Mouse (Mus musculus): ENCODE data around the gene Hist1h2be.
"Not testable (repeated sequence)": the region's sequence is repeated elsewhere in the genome, so short reads cannot be mapped to it uniquely, and the experiment has no call there.

The Hist1h2be gene

DNA sequence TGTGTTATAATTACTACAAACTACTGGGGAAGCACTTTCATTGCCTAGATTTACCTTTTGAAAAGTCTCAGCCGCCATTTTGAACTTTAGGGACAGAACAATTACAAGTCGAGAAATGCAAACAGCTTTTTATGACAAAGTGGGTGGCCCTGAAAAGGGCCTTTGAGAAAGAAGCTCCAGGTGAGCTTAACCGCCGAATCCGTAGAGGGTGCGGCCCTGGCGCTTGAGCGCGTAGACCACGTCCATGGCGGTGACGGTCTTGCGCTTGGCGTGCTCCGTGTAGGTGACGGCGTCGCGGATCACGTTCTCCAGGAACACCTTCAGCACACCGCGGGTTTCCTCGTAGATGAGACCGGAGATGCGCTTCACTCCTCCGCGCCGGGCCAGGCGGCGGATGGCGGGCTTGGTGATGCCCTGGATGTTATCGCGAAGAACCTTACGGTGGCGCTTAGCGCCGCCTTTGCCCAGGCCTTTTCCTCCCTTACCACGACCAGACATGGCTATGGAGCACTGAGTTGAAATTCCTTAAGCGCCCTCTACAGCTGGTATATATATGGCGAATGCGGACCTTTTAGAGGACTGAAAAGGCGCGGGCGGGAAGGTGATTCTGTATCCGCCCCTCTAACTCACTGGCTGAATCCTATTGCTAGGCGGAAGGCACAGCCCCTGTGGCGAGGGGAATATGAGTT is 69.6 kb downstream of the Hist1h2be start, which contains the start of gene Hist1h4f:
Gene Hist1h4f, minus strand, starts transcription at position 503 of the 689 bp plus-strand sequence.
- DNase-seq (ENCODE audit: low spot score in 2 of 2), result peak; percentile 92 to 97

DNA sequence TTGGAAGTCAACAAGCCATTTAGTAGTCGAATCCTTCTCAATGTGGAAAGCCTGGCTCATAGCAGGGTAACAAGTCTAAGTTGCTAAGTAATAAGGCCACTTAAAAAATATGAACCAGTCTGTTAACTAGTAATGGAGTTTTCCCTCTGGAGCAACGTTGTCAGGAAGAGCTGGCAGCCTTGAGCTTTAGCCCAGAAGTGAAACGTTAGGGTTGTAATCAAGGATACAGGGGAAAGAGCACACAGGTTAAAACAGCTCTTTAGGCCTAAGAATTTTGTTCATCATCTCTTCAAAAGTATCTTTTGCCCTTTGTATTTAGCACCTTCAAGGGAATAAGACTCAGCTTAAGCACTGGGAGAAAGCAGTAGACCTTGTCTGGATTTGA is 70.2 kb downstream of the Hist1h2be start:
- DNase-seq (ENCODE audit: low spot score in 2 of 2), result peak; percentile 23 to 36

DNA sequence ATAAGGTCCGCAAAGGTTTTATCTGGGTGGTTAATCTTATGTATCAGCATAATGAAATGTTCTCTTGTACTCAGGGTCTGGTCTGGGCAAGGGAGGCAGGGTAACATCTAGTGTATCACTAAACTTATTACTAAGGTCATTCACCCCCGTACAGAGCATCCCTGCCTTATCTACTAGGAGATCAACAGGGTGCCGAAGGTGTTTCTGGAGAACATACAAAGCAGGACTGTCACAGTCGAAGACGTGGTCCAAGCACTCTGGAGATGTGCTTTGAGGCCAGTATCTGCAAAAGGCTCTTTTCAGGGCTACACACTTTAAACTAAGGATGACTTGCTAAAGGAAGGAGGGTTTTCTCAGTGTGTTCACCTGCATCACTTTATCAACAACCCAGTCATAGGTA is 74.2 kb downstream of the Hist1h2be start:
- DNase-seq (ENCODE audit: low spot score in 2 of 2), result peak in 1 of 2 experiments; percentile 17

DNA sequence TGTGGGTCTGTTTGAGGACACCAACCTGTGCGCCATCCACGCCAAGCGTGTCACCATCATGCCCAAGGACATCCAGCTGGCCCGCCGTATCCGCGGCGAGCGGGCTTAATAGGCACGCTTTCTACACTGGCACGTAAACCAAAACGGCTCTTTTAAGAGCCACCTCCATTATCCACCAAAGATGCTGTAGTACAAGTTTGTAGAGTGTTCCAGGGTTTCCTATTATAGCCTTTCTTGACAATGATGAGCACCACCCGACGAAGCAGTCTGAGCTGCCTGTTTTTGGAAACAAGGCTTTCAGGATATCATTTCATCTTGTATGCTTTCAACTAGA is 76.2 kb downstream of the Hist1h2be start:
- DNase-seq (ENCODE audit: low spot score in 2 of 2), result peak in 1 of 2 experiments; percentile 63

DNA sequence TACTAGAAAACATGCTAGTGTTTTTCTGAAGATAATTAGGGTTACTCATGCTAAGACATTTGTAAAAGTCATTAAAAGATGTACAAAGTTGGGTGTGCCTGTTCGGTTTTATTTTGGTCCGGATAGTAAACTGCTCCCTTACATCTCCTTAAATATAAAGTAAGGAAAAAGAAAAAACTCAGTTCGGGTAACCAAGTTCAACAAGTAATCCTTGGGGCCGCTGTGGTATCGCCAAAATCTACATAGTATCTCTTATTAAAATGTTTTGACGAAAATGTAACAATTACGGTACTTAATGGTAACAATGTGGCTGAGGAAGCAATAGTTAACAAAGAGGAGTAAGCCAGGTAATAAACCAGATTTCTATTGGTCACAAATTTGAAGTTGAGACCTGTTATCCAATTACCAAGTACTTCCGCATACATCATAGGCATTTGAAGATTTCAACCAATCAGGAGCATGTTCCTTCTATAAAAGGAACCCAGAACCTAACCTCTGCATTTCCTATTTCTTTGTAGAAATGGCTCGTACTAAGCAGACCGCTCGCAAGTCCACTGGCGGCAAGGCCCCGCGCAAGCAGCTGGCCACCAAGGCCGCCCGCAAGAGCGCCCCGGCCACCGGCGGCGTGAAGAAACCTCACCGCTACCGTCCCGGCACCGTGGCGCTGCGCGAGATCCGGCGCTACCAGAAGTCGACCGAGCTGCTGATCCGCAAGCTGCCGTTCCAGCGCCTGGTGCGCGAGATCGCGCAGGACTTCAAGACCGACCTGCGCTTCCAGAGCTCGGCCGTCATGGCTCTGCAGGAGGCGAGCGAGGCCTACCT is 76.7 kb downstream of the Hist1h2be start, which contains the start of gene Hist1h3f:
Gene Hist1h3f, plus strand, starts transcription at position 88 of the 822 bp plus-strand sequence.
- peak; percentile 81 to 87 for DNase-seq (ENCODE audit: low spot score in 2 of 2)

DNA sequence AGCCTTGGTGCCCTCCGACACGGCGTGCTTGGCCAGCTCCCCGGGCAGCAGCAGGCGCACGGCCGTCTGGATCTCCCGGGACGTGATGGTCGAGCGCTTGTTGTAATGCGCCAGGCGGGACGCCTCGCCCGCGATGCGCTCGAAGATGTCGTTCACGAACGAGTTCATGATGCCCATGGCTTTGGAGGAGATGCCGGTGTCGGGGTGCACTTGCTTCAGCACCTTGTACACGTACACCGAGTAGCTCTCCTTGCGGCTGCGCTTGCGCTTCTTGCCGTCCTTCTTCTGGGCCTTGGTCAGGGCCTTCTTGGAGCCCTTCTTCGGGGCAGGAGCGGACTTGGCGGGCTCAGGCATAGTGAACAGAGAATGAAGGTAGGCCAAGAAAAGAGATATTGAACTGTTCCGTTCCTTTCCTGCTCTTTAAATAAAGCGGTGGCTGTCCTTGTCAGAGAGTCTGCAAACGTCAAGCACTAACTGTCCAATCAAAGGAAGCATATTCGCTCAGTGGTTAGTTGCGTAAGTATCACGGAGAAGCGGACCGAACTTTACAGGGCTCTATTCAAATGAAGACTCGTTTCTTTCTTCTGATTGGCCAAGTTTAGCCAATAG is 77.8 kb downstream of the Hist1h2be start, which contains the start of gene Hist1h2bh:
Gene Hist1h2bh, minus strand, starts transcription at position 394 of the 609 bp plus-strand sequence.
- DNase-seq (ENCODE audit: low spot score in 2 of 2), result peak; percentile 78 to 87

DNA sequence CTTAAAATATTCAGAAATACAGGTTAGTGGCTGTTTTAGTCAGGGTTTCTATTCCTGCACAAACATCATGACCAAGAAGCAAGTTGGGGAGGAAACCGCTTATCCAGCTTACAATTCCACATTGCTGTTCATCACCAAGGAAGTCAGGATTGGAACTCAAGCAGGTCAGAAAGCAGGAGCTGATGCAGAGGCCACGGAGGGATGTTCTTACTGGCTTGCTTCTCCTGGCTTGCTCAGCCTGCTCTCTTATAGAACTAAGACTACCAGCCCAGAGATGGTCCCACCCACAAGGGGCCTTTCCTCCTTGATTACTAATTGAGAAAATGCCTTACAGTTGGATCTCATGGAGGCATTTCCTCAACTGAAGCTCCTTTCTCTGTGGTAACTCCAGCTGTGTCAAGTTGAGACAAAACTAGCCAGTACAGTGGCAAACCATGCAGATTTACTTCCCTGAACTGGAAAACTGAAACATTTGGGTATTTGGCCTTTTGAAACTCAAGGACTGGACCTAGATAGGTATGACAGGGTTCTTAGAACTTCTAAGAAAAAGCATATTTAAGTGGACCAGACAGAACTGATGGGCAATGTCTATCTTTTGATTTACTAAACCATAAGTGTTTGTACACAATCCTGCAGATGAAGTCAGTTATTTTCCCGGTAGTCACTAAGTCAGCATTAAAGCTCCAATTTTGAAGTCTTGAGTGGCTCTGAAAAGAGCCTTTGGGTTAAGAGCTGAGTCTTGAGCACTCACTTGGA is 78.5 kb downstream of the Hist1h2be start:
- peak in 1 of 2 experiments; percentile 54 for DNase-seq (ENCODE audit: low spot score in 2 of 2)

DNA sequence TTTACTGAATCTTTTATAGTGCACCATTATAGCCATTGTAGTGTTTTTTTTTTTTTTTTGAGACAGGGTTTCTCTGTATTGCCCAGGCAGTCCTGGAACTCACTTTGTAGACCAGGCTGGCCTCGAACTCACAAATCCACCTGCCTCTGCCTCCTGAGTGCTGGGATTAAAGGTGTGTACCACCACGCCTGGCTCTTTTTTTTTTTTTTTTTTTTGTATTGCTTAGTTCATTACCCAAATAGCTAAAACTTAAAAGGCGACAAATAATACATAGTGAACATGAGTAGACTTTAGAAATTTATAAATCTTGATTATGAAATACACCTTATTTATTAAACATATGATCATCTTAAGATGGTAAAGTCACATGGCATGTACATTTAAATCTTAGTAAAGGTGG is 79.4 kb downstream of the Hist1h2be start:
- DNase-seq (ENCODE audit: low spot score in 2 of 2), result no peak

DNA sequence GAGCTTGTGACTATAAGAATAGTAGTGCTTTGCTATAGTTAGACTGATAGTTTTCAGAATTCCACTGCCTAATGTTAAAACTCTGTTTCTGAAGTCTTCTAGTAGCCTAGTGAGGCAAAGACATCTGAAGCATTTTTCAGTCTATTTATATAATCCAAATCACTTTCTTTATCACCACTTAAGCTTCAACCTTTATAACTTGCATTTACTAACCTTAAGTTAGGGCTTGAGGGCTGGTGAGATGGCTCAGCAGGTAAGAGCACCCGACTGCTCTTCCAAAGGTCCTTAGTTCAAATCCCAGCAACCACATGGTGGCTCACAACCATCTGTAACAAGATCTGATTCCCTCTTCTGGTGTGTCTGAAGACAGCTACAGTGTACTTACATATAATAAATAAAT is 81.1 kb downstream of the Hist1h2be start:
- DNase-seq (ENCODE audit: low spot score in 2 of 2), result not testable (repeated sequence)

DNA sequence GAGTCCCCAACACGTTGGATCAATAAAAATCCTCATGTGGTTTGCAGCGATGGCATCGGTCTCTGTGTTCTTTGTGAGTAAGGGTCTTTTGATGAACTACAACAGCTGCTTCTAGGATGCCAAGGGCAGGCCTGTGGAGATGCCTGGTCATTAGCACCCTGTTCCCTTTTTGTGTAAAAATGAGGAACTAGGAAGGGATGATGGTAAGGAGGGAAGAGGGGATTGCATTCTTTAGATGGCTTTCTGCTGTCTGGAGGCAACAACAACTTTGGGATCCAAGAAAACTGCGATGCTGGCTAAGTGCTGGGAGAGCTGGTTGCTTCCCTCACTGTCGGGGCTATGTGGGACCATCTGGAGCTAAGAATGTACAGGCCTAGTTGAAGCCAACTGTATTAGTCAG is 82.7 kb downstream of the Hist1h2be start:
- DNase-seq (ENCODE audit: low spot score in 2 of 2), result no peak

DNA sequence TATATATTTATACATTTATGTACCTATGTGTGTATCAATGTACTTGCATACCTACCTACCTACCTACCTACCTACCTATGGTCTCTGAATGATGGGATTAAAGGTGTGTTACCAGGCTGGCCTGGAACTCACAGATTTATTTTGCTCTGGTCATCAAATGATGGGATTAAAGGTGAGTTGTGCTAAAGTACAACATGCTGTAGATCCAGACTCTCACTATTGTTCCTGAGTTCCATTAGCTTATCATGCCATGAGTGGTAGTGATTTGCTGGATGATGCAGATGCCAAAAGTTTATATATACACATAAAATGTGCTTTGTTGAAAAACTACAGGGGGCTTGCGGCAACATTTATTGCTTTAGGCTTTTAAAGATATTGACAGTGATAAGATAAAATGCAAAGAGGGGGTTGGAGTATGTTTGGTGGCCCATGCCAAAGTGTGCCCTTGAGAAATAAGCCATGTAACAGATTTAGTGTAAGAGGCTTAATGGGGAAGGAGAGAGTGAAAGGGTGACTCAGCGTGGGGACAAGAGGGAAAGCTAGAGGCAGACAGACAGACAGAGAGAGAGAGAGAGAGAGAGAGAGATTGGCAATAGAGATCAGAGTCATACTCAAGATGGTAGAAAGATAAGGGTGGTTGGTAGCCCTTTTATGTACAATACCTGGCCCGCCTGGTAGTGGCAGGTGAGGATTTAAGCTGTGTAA is 83.8 kb downstream of the Hist1h2be start:
- DNase-seq (ENCODE audit: low spot score in 2 of 2), result no peak

DNA sequence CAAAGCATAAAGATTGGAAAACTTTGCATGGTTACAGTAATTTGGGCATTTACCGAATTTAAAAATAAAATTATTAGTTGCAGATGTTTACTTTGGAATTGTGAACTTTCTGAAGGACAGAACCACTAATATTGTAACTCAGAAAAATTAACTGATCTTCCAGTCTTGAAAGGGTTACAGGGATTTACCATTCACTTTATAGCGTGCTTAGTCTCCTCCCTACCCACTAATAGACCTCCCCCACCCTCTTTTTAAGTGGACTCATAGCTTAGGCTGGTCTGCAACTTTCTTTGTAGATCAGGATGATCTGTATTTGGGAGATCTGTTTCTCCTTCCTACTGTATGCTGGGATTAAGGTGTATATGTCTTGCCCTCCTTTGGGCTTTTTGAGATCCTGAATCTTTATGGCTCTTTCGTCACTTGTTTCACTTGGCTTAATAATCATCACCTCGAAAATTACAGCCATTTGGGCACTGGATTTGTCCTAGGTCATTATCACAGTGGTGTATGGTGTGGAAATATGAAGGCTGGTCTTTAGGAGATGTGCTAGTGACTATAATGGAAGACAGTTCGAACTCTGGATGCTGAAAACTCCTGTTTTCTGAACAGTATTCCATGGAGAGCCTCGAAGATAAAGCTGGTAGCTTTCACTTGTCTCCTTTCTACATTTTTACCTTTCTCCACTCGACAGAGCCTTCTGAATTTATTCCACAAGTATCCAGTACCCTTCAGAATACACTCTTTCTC is 84.7 kb downstream of the Hist1h2be start:
- DNase-seq (ENCODE audit: low spot score in 2 of 2), result no peak

DNA sequence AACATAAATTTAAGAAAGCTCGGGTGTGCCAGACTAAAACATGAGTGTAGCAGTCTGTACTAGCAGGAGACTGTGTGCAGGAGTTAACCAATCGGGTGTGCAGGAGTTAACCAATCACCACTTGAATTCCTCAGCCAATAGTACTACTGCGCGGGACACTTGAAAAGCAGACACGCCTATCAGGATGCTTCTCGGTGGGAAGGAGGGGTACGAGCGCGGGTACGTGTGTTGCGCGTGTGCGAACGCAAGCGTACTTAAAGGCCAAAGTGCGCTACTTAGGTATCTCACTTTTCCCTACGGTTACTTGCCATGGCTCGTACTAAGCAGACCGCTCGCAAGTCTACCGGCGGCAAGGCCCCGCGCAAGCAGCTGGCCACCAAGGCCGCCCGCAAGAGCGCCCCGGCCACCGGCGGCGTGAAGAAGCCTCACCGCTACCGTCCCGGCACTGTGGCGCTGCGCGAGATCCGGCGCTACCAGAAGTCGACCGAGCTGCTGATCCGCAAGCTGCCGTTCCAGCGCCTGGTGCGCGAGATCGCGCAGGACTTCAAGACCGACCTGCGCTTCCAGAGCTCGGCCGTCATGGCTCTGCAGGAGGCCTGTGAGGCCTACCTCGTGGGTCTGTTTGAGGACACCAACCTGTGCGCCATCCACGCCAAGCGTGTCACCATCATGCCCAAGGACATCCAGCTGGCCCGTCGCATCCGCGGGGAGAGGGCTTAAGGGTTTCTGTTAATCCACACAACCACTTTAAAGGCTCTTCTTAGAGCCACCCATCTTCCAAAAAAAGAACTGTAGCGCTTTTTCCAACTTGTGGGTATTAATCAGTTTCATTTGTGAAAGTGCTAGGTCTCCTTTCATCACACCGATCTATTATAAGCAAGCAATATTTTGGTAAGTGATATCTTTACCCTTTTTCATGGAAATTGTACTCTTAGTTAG is 85.5 kb downstream of the Hist1h2be start, which contains the start of gene Hist1h3g:
Gene Hist1h3g, plus strand, starts transcription at position 286 of the 939 bp plus-strand sequence.
- DNase-seq (ENCODE audit: low spot score in 2 of 2), result peak; percentile 92

DNA sequence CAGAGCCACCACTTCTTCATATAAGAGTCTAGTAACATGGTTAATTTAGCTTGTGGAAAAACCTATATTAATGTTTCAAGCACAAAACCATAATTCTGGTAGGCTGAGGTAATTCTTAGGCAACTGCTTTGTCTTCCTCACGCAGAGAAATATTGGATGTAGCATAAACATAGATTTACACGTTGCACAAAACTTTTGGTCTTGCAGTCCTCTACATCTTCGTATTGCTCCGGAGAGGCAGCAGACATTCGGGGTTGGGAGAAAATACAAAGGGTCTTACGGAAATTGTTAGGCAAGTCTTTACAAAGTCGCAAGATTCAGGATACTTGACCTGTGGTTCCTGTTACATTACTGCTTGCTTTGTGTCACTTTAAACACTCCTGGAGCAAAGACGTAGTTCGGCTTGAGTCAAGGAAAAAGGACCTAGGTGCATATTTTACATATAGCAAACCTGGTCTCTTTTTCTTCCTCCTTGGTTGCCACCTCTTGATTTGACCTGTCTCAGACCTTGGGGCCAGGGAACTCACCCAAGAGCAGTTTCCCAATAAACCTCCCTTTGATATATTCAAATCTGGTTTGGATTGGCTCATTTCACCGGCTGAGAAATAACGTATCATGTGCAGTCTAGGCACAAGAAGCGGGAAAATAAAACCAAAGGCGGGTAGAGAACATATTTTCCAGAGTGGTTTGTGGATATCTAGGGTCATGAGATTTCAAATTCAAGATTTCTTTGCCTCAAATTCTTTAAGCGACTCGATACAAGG is 86.4 kb downstream of the Hist1h2be start:
- peak; percentile 55 to 60 for DNase-seq (ENCODE audit: low spot score in 2 of 2)
